Comparison of ENCODE assay signal across 15 mouse cellular contexts in genomic region chr2:144431286-144431825, GRCm38 (mm10).
"Had no signal": no experiment of that assay in that cellular context is flagged by ENCODE, and none has a peak within 500 bp of the region (broad histone marks: within the 10 kb centered on the region; RNA-seq: fewer than 3 reads in every experiment).

No protein-coding gene starts in this region.

- DNase-seq: kidney, adult 8-10 months; left cerebral cortex, postnatal 4 days; lung, embryonic 14.5 days; lung, postnatal 10 days; lung, postnatal 4 days; spleen, adult 18-20 months; thymus, adult 18-20 months; thymus, postnatal 14 days had no signal

- H3K27ac ChIP-seq: layer of hippocampus, adult 2 months; limb, embryonic 13.5 days; liver, embryonic 12.5 days; midbrain, embryonic 10.5 days; midbrain, embryonic 15.5 days had no signal

- H3K27me3 ChIP-seq: limb, embryonic 13.5 days; liver, embryonic 12.5 days; midbrain, embryonic 15.5 days had no signal

- H3K4me1 ChIP-seq: limb, embryonic 13.5 days; liver, embryonic 12.5 days; midbrain, embryonic 10.5 days; midbrain, embryonic 15.5 days had no signal

- H3K4me2 ChIP-seq: limb, embryonic 13.5 days; liver, embryonic 12.5 days; lung, embryonic 14.5 days; midbrain, embryonic 15.5 days had no signal

- H3K4me3 ChIP-seq: layer of hippocampus, adult 2 months; limb, embryonic 13.5 days; liver, embryonic 12.5 days; midbrain, embryonic 10.5 days; midbrain, embryonic 15.5 days had no signal

- H3K9me3 ChIP-seq: limb, embryonic 13.5 days; liver, embryonic 12.5 days; midbrain, embryonic 10.5 days; midbrain, embryonic 15.5 days had no signal

- ATAC-seq: hindbrain, embryonic 16.5 days; inflammation-experienced regulatory T-cells, adult 6 months; liver, embryonic 12.5 days; midbrain, embryonic 15.5 days had no signal

- H3K9ac ChIP-seq: limb, embryonic 13.5 days; liver, embryonic 12.5 days; lung, embryonic 14.5 days; midbrain, embryonic 15.5 days had no signal

- H3K36me3 ChIP-seq: limb, embryonic 13.5 days; liver, embryonic 12.5 days; midbrain, embryonic 10.5 days; midbrain, embryonic 15.5 days had no signal
